Mouse (Mus musculus): ENCODE results near the gene Fam71e2. TPM values are rescaled to one million over a fixed set of nuclear protein-coding genes. Genes with fewer than 3 reads are reported as not detected.
A peak's percentile ranks its signal among the peaks of the same experiment; 100 is the strongest.

Fam71e2 gene
- total and polyA plus RNA-seq, 3 experiments, result not detected

DNA sequence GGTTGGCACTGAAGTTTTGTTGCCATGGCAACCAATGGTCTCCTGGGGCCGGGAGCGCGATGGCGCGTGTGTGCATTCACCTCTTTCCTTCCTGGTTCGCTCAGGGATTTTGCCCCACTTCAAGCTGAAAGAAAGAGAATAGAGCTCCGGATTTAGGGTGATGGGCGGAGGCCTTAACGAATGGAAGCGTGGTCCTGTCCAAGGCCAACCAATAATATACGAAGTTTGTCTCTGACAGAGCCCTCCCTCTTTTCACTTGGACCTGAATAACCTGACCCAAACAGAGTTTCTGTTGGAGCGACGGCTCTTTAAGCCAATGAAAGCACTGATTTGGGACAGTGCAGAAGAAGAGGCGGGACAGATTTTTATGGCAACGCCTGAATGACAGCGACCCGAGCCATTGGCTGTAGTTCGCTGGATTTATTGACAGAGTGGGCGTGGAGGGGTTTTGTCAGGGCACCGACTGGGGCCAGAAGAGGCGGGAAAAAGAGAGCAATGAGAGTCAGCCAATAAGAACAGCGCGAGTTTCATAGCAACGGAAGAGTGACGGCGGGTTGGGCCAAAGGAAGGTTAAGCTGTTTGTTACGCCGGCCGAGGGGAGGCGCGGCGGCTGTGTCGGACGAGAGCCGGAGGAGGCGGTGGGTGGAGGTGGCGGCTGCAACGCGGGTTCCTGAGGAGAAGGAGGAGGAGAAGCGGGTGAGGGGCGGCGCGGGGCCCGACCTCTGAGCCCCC lies 31.4 kb downstream of the Fam71e2 start, which contains the start of gene Kmt5c (continued):
- TF ChIP-seq KAT2A (conservative IDR thresholded peaks at IDR 0.05; ENCODE audit: low read depth, low read length), result 0 out of 2 replicates have a peak, but pooled peaks have one; percentile 45
- peak; percentile 90 for TF ChIP-seq CHD2 (IDR thresholded peaks at IDR 0.05; ENCODE audit: low read length)
- TF ChIP-seq POLR2A (IDR thresholded peaks at IDR 0.05; ENCODE audit: control insufficient read depth in 1 of 2, insufficient read depth in 1 of 2, low read depth in 1 of 2, low read length in 2 of 2, poor library complexity in 1 of 2), result peak in 1 of 2 experiments; percentile 73; a peak in 2 of 4 replicates
- no peak for TF ChIP-seq TAL1 (IDR thresholded peaks at IDR 0.05; ENCODE audit: low read length)
- TF ChIP-seq UBTF (IDR thresholded peaks at IDR 0.05; ENCODE audit: borderline replicate concordance, insufficient read depth, low read depth, low read length), result no peak
- no peak for TF ChIP-seq ZC3H11A (IDR thresholded peaks at IDR 0.05; ENCODE audit: low read depth, low read length)
- TF ChIP-seq MYB (IDR thresholded peaks at IDR 0.05; ENCODE audit: low read depth, low read length), result no peak
- no peak for TF ChIP-seq ETS1 (IDR thresholded peaks at IDR 0.05; ENCODE audit: low read depth, low read length)
- TF ChIP-seq SIN3A (IDR thresholded peaks at IDR 0.05; ENCODE audit: low read length), result peak; percentile 64

DNA sequence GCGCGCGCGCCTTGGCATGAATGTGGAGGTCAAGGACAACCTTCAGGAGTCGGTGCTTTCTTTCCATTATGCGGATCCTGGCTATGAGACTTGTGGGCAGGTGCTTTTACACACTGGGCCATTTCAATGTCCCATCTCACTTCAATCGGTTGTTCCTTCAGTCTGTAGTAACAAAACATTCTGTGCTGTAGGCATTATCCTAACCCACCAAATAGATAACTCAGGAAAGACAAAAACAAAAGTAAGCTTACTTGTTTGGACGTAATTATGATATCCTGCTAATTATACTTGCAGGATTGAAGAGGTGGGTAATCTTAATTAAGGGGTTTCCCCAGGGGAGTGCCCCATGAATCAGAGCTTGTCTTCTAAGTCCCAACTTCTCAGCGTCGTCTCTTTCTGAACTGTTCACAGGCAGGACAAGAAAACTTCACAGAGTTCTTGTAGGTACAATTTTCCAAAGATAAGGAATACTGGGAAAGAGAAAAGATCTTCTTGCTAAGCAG lies 32.0 kb downstream of the Fam71e2 start:
- peaks cover 2 to 10% of the 10 kb centered on the region in 2 experiments for H3K4me1 ChIP-seq (ENCODE audit: control insufficient read depth in 1 of 2, insufficient read depth in 2 of 2, low read length in 2 of 2)

DNA sequence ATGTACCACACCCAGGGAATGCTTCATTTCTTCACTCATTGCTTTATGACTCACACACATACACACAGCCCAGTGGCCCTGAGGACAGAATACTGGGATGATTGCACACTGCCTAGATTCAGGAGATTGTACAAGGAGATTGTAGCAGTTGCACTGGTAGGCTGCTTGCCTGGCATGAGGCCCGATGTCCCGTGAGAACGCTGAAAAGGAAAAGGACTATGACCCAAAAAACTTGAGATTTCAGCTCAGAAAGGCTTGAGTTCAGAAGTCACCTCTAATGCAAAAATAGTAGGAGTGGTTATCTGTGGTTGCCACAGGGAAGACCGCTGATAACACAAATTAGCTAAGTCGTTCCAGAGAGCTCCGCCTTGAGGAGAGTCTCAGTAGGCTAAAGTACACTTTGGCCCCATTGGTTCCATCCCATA lies 38.1 kb downstream of the Fam71e2 start:
- H3K9me3 ChIP-seq (replicated peaks; ENCODE audit: insufficient read depth, low read length), result no peaks in the 10 kb centered on the region
- H3K4me1 ChIP-seq (ENCODE audit: control insufficient read depth in 1 of 2, insufficient read depth in 2 of 2, low read length in 2 of 2), result peaks cover 3 to 25% of the 10 kb centered on the region in 2 experiments
- no peak overlapping the region for H3K4me3 ChIP-seq (ENCODE audit: control insufficient read depth in 1 of 2, insufficient read depth in 1 of 2, low read depth in 2 of 2, low read length in 2 of 2)
- H3K27me3 ChIP-seq (ENCODE audit: control insufficient read depth in 1 of 2, insufficient read depth in 2 of 2, low read length in 2 of 2), result no peaks in the 10 kb centered on the region
- H3K36me3 ChIP-seq (ENCODE audit: control insufficient read depth in 1 of 2, insufficient read depth in 2 of 2, low read length in 2 of 2), result peaks cover 0 to 12% of the 10 kb centered on the region in 2 experiments; a peak in 2 of 4 replicates
- DNase-seq (ENCODE audit: low read depth, low spot score), result peak; percentile 66
- no peaks in the 10 kb centered on the region for H3K79me2 ChIP-seq (ENCODE audit: control insufficient read depth, insufficient read depth, low read length, poor library complexity)
- no peak overlapping the region for H3K9ac ChIP-seq (ENCODE audit: control insufficient read depth, low read depth, low read length, poor library complexity, severe bottlenecking)
- H3K27ac ChIP-seq (ENCODE audit: control insufficient read depth, low read depth, low read length), result no peak overlapping the region
- no peak for TF ChIP-seq CHD2 (IDR thresholded peaks at IDR 0.05; ENCODE audit: low read length)
- TF ChIP-seq GATA1 (IDR thresholded peaks at IDR 0.05; ENCODE audit: low read depth, low read length), result peak; percentile 92
- no peak for TF ChIP-seq TBP (IDR thresholded peaks at IDR 0.05; ENCODE audit: low read depth, low read length)
- no peak for TF ChIP-seq USF1 (IDR thresholded peaks at IDR 0.05; ENCODE audit: low read depth, low read length)
- TF ChIP-seq E2F4 (IDR thresholded peaks at IDR 0.05; ENCODE audit: borderline replicate concordance, low read depth, low read length), result no peak
- 0 out of 2 replicates have a peak, but pooled peaks have one; percentile 42 for TF ChIP-seq RCOR1 (IDR thresholded peaks at IDR 0.05; ENCODE audit: low read depth, low read length)
- TF ChIP-seq CTCF (IDR thresholded peaks at IDR 0.05 in 2 of 3, conservative IDR thresholded peaks at IDR 0.05 in 1 of 3; ENCODE audit: control insufficient read depth in 1 of 3, insufficient read depth in 1 of 3, low read depth in 2 of 3, low read length in 3 of 3, poor library complexity in 1 of 3, severe bottlenecking in 1 of 3), result peak in 2 of 3 experiments; percentile 3 to 36; a peak in 2 of 6 replicates
- no peak for TF ChIP-seq MAFK (IDR thresholded peaks at IDR 0.05; ENCODE audit: borderline replicate concordance, low read depth, low read length)
- TF ChIP-seq MEF2A (IDR thresholded peaks at IDR 0.05; ENCODE audit: extremely low read depth, insufficient replicate concordance, low read depth, low read length, poor library complexity, severe bottlenecking), result 0 out of 2 replicates have a peak, but pooled peaks have one; percentile 45
- no peak for TF ChIP-seq USF2 (IDR thresholded peaks at IDR 0.05; ENCODE audit: borderline replicate concordance in 1 of 2, insufficient read depth in 1 of 2, low read depth in 1 of 2, low read length in 2 of 2)
- TF ChIP-seq POLR2A (IDR thresholded peaks at IDR 0.05; ENCODE audit: control insufficient read depth in 1 of 2, insufficient read depth in 1 of 2, low read depth in 1 of 2, low read length in 2 of 2, poor library complexity in 1 of 2), result no peak
- TF ChIP-seq ZMIZ1 (IDR thresholded peaks at IDR 0.05; ENCODE audit: low read depth, low read length), result no peak
- peak; percentile 26; the same call in 1 of the 2 replicates for TF ChIP-seq TAL1 (IDR thresholded peaks at IDR 0.05; ENCODE audit: low read length)
- no peak for TF ChIP-seq POLR2AphosphoS5 (IDR thresholded peaks at IDR 0.05; ENCODE audit: borderline replicate concordance, low read depth, low read length)
- TF ChIP-seq KAT2A (conservative IDR thresholded peaks at IDR 0.05; ENCODE audit: low read depth, low read length), result no peak
- no peak for TF ChIP-seq ZKSCAN1 (IDR thresholded peaks at IDR 0.05; ENCODE audit: low read depth, low read length)
- TF ChIP-seq NELFE (IDR thresholded peaks at IDR 0.05; ENCODE audit: low read depth, low read length), result no peak
- 0 out of 2 replicates have a peak, but pooled peaks have one; percentile 28 for TF ChIP-seq HCFC1 (IDR thresholded peaks at IDR 0.05; ENCODE audit: low read depth, low read length)
- peak; percentile 43; the same call in 1 of the 2 replicates for TF ChIP-seq SIN3A (IDR thresholded peaks at IDR 0.05; ENCODE audit: low read length)
- TF ChIP-seq CHD1 (IDR thresholded peaks at IDR 0.05; ENCODE audit: low read depth, low read length), result no peak

More for the DNA sequence above, 32.0 kb downstream of the Fam71e2 start:
- DNase-seq (ENCODE audit: low read depth, low spot score), result no peak
- Histone ChIP-seq H3K9ac (ENCODE audit: control insufficient read depth, low read depth, low read length, poor library complexity, severe bottlenecking) (peak overlapping the region; percentile 50), H3K27me3 (ENCODE audit: control insufficient read depth in 1 of 2, insufficient read depth in 2 of 2, low read length in 2 of 2) (no peaks in the 10 kb centered on the region), H3K9me3 (replicated peaks; ENCODE audit: insufficient read depth, low read length) (no peaks in the 10 kb centered on the region), H3K79me2 (ENCODE audit: control insufficient read depth, insufficient read depth, low read length, poor library complexity) (no peaks in the 10 kb centered on the region; the same call in 1 of the 2 replicates), H3K27ac (ENCODE audit: control insufficient read depth, low read depth, low read length) (peak overlapping the region; percentile 12; the same call in 1 of the 2 replicates), H3K36me3 (ENCODE audit: control insufficient read depth in 1 of 2, insufficient read depth in 2 of 2, low read length in 2 of 2) (peaks cover 0 to 4% of the 10 kb centered on the region in 2 experiments; a peak in 2 of 4 replicates), H3K4me3 (ENCODE audit: control insufficient read depth in 1 of 2, insufficient read depth in 1 of 2, low read depth in 2 of 2, low read length in 2 of 2) (peak overlapping the region; percentile 31 to 59)
- TF ChIP-seq NRF1 (IDR thresholded peaks at IDR 0.05; ENCODE audit: insufficient read depth, low read depth, low read length, poor library complexity, severe bottlenecking) (no peak), NELFE (IDR thresholded peaks at IDR 0.05; ENCODE audit: low read depth, low read length) (0 out of 2 replicates have a peak, but pooled peaks have one; percentile 25)
